Mouse (Mus musculus): ENCODE data around the gene Tmem207.
"Not testable (repeated sequence)": the region's sequence is repeated elsewhere in the genome, so short reads cannot be mapped to it uniquely, and the experiment has no call there.

Tmem207 gene

GRCm38 (mm10) chr16:26526669-26527068, at the start of gene Tmem207:
Tmem207 (minus strand) TSS chr16:26526769.
- DNase-seq = no peak

- DNase-seq = no peak
Measured at GRCm38 (mm10) chr16:26574173-26574572, 47.6 kb upstream of the Tmem207 start.

- no peak for DNase-seq
Measured at GRCm38 (mm10) chr16:26571836-26572235, 45.3 kb upstream of the Tmem207 start.

GRCm38 (mm10) chr16:26569387-26569978, 42.9 kb upstream of the Tmem207 start:
- no peak for DNase-seq

- DNase-seq = no peak
Measured at GRCm38 (mm10) chr16:26562771-26563170, 36.2 kb upstream of the Tmem207 start.

- no peak for DNase-seq
Measured at GRCm38 (mm10) chr16:26561743-26562142, 35.2 kb upstream of the Tmem207 start.

- DNase-seq = no peak
Measured at GRCm38 (mm10) chr16:26558797-26559196, 32.2 kb upstream of the Tmem207 start.

- DNase-seq = no peak
Measured at GRCm38 (mm10) chr16:26552234-26552633, 25.7 kb upstream of the Tmem207 start.

GRCm38 (mm10) chr16:26549221-26549620, 22.7 kb upstream of the Tmem207 start:
- DNase-seq = no peak

GRCm38 (mm10) chr16:26546879-26547206, 20.3 kb upstream of the Tmem207 start:
- DNase-seq = no peak

- DNase-seq = no peak
Measured at GRCm38 (mm10) chr16:26546170-26546878, 19.8 kb upstream of the Tmem207 start.

GRCm38 (mm10) chr16:26532287-26532686, 5.7 kb upstream of the Tmem207 start:
- no peak for DNase-seq

- no peak for DNase-seq
Measured at GRCm38 (mm10) chr16:26530451-26530850, 3.9 kb upstream of the Tmem207 start.

- no peak for DNase-seq
Measured at GRCm38 (mm10) chr16:26527931-26528666, 1.5 kb upstream of the Tmem207 start.

- DNase-seq = no peak
Measured at GRCm38 (mm10) chr16:26525832-26526231, 737 bp downstream of the Tmem207 start.

GRCm38 (mm10) chr16:26519596-26519995, 7.0 kb downstream of the Tmem207 start:
- no peak for DNase-seq

GRCm38 (mm10) chr16:26504961-26505360, 21.6 kb downstream of the Tmem207 start:
- DNase-seq = no peak

- no peak for DNase-seq
Measured at GRCm38 (mm10) chr16:26500738-26501137, 25.8 kb downstream of the Tmem207 start.

GRCm38 (mm10) chr16:26499705-26500104, 26.9 kb downstream of the Tmem207 start:
- not testable (repeated sequence) for DNase-seq

- no peak for DNase-seq
Measured at GRCm38 (mm10) chr16:26495721-26496120, 30.8 kb downstream of the Tmem207 start.

GRCm38 (mm10) chr16:26471254-26471653, 55.3 kb downstream of the Tmem207 start:
- no peak for DNase-seq

- no peak for DNase-seq
Measured at GRCm38 (mm10) chr16:26466535-26466934, 60.0 kb downstream of the Tmem207 start.

GRCm38 (mm10) chr16:26462835-26463234, 63.7 kb downstream of the Tmem207 start, which contains the start of gene Cldn16:
Cldn16 (plus strand) TSS chr16:26463135.
- no peak for DNase-seq

GRCm38 (mm10) chr16:26456182-26456581, 70.4 kb downstream of the Tmem207 start:
- DNase-seq = no peak

Measured in cerebellum, adult 8-10 months (tissue).